Comparison of ENCODE assay signal across 15 mouse cellular contexts in the genomic region with DNA sequence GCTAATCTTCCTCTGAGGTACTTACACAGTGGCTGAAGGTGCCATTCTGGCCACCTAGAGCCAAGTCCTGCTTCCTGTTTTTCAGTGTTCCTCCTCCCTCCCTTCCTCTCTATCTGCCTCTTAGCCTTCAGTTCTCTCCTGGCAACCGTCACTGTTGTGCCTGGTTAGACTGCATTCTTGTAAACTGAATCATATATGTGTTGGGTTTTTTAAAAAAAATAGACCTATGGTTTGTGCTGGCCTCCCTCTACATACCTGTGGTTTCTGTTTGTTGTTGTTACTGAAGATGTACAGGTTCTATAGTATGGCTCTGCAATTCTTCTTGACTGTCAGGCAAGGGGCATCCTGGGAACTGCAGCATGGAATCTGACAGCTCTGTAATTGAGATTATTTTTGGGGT.
"Had no signal": no experiment of that assay in that cellular context is flagged by ENCODE, and none has a peak within 500 bp of the region (broad histone marks: within the 10 kb centered on the region; RNA-seq: fewer than 3 reads in every experiment).

No protein-coding gene starts in this region.

- H3K4me2 ChIP-seq: limb, embryonic 12.5 days; liver, embryonic 15.5 days; lung, embryonic 14.5 days; neural tube, embryonic 13.5 days had no signal

- ATAC-seq: intestine, embryonic 16.5 days had no signal

- DNase-seq: kidney, adult 2 months; kidney, postnatal 25 days; lung, embryonic 14.5 days; lung, postnatal 14 days; midbrain, embryonic 14.5 days; retina, postnatal 1 day; right cerebral cortex, postnatal 4 days; spleen, adult 18-20 months; thymus, adult 18-20 months; thymus, postnatal 14 days had no signal

- H3K4me1 ChIP-seq: liver, embryonic 15.5 days had no signal

- H3K9me3 ChIP-seq: limb, embryonic 12.5 days; liver, embryonic 15.5 days; neural tube, embryonic 13.5 days had no signal

- H3K9ac ChIP-seq: limb, embryonic 12.5 days; liver, embryonic 15.5 days; lung, embryonic 14.5 days; neural tube, embryonic 13.5 days had no signal

- H3K27ac ChIP-seq: left cerebral cortex, adult 2 months; limb, embryonic 12.5 days; liver, embryonic 15.5 days; neural tube, embryonic 13.5 days had no signal

- H3K4me3 ChIP-seq: left cerebral cortex, adult 2 months; limb, embryonic 12.5 days; liver, embryonic 15.5 days; neural tube, embryonic 13.5 days had no signal

- H3K36me3 ChIP-seq: limb, embryonic 12.5 days; liver, embryonic 15.5 days; neural tube, embryonic 13.5 days had no signal
